8 mouse cellular contexts compared by ENCODE assay signal in the genomic region with DNA sequence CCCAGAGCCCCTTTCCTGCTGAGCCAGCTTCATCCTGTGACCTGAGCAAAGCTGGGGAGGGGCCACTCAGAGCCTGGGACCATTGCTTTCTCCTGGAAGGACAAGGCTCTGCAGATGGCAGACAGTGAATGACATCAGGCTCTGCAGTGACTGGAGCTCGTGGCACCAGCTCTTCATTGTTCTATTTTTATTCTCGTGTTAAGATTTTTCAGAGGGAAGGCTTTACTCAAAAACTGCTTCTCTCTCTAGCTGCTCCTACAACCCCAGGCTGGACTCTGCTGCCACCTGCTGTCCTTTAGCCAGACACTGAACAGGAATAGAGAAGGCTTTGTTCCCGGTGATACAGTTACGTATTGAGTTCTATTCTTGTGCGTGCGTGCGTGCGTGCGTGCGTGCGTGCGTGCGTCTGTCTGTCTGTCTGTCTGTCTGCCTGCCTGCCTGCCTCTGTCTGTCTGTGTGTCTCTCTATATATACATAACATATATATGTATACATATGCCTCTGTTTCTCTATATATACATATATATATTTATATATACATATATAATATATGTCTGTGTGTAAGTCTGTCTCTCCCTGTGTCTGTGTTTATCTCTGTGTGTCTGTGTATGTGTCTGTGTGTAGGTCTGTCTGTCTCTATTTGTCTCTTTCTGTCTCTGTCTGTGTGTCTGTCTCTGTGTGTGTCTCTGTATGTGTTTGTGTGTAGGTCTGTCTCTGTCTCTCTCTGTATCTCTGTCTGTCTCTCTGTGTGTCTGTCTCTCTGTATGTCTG. TPM values are rescaled to one million over a fixed set of nuclear protein-coding genes. Genes with fewer than 3 reads are reported as not detected.
DNase-seq lines count a peak whose midpoint lies in the region; ATAC-seq and TF ChIP-seq lines count a peak whose summit lies in the region.

No protein-coding gene starts in this region.

- H3K27ac ChIP-seq in heart, embryonic 12.5 days (ENCODE audit: poor library complexity, severe bottlenecking): peak overlapping the region; percentile 71
- H3K27ac ChIP-seq in kidney, embryonic 16.5 days (ENCODE audit: low read length): no peak overlapping the region

- H3K79me2 ChIP-seq in C2C12 (ENCODE audit: control insufficient read depth, insufficient read depth): no peaks in the 10 kb centered on the region

- 15% methylated on average over 13 of the region's 13 CpGs for whole genome bisulfite sequencing in heart, embryonic 12.5 days
- WGBS in kidney, embryonic 16.5 days: 8% methylated on average over 13 of the region's 13 CpGs

- 0 out of 2 replicates have a peak, but pooled peaks have one; percentile 58 for ATAC-seq in erythroblast, adult 5-6 weeks (replicated peaks; ENCODE audit: low FRiP score, poor library complexity, severe bottlenecking)
- ATAC-seq in heart, embryonic 12.5 days (ENCODE audit: insufficient number of reproducible peaks, low FRiP score): peak; percentile 67
- ATAC-seq in kidney, embryonic 16.5 days (ENCODE audit: low FRiP score, low TSS enrichment): peak; percentile 93
- peak; percentile 95 for ATAC-seq in monocyte, adult 5-6 weeks (replicated peaks; ENCODE audit: insufficient number of reproducible peaks, low FRiP score, low TSS enrichment, poor library complexity, severe bottlenecking)

- peaks cover 5% of the 10 kb centered on the region for H3K4me1 ChIP-seq in heart, embryonic 12.5 days (replicated peaks)
- 0 out of 2 replicates have a peak, but pooled peaks cover 3% of the 10 kb centered on the region for H3K4me1 ChIP-seq in kidney, embryonic 16.5 days (ENCODE audit: insufficient read depth, low read length)

- peak; percentile 71 for TF ChIP-seq CTCF in C2C12 (IDR thresholded peaks at IDR 0.05; ENCODE audit: control insufficient read depth, insufficient read depth, insufficient read length)

- no peak overlapping the region for H3ac ChIP-seq in C2C12 (ENCODE audit: control insufficient read depth, insufficient read length, low read depth)

- H3K9ac ChIP-seq in heart, embryonic 12.5 days: 0 out of 2 replicates have a peak overlapping the region, but pooled peaks have one; percentile 15
- H3K9ac ChIP-seq in kidney, embryonic 16.5 days (replicated peaks; ENCODE audit: low read length): peak overlapping the region; percentile 33; the same call in 1 of the 2 replicates

- H3K4me2 ChIP-seq in heart, embryonic 12.5 days: peak overlapping the region; percentile 50
- peak overlapping the region; percentile 44 for H3K4me2 ChIP-seq in kidney, embryonic 16.5 days (replicated peaks; ENCODE audit: low read depth, low read length)

- H3K4me3 ChIP-seq in C2C12 (ENCODE audit: insufficient read depth, poor library complexity, severe bottlenecking): no peak overlapping the region
- H3K4me3 ChIP-seq in heart, embryonic 12.5 days: no peak overlapping the region
- H3K4me3 ChIP-seq in kidney, embryonic 16.5 days (ENCODE audit: low read length): no peak overlapping the region

- H3K79me3 ChIP-seq in C2C12 (ENCODE audit: low read depth): no peaks in the 10 kb centered on the region

- DNase-seq in brain, adult 2 months (ENCODE audit: low read depth, low spot score): peak; percentile 97
- DNase-seq in liver: peak; percentile 75
- peak; percentile 62 to 65 for DNase-seq in spleen, postnatal 36 days (ENCODE audit: low spot score in 2 of 2)

- no peaks in the 10 kb centered on the region for H3K36me3 ChIP-seq in C2C12 (ENCODE audit: control insufficient read depth, insufficient read depth)
- no peaks in the 10 kb centered on the region for H3K36me3 ChIP-seq in heart, embryonic 12.5 days
- no peaks in the 10 kb centered on the region for H3K36me3 ChIP-seq in kidney, embryonic 16.5 days (ENCODE audit: insufficient read depth, low read length)

- H3K27me3 ChIP-seq in C2C12 (ENCODE audit: control insufficient read depth, insufficient read depth, insufficient read length): no peaks in the 10 kb centered on the region
- no peaks in the 10 kb centered on the region for H3K27me3 ChIP-seq in heart, embryonic 12.5 days (replicated peaks)
- no peaks in the 10 kb centered on the region for H3K27me3 ChIP-seq in kidney, embryonic 16.5 days (ENCODE audit: insufficient read depth, low read length)

- H3K9me3 ChIP-seq in heart, embryonic 12.5 days (replicated peaks): no peaks in the 10 kb centered on the region
- H3K9me3 ChIP-seq in kidney, embryonic 16.5 days (ENCODE audit: low read length): no peaks in the 10 kb centered on the region

TF ChIP-seq in C2C12, 6 proteins besides CTCF, POLR2A, EP300 and RAD21:
- no peak for TF ChIP-seq MAX (IDR thresholded peaks at IDR 0.05)
- no peak for TF ChIP-seq FOSL1 (IDR thresholded peaks at IDR 0.05; ENCODE audit: insufficient read depth, low read length, poor library complexity, severe bottlenecking)
- TF ChIP-seq MYOD1 (IDR thresholded peaks at IDR 0.05; ENCODE audit: control insufficient read depth, insufficient read length, low read depth): no peak
- TF ChIP-seq CEBPB (IDR thresholded peaks at IDR 0.05; ENCODE audit: low read depth): no peak
- TF ChIP-seq MYOG (IDR thresholded peaks at IDR 0.05; ENCODE audit: control insufficient read depth, extremely low read depth, insufficient read length): no peak
- TF ChIP-seq USF1 (IDR thresholded peaks at IDR 0.05; ENCODE audit: low read depth): no peak

RNA-seq across cellular contexts. Expression of a gene that starts 27.5 kb away (rescaled TPM):
- 3.1 TPM for polyA plus RNA-seq in C2C12 (2012; fragmentation: generic; extraction: Trizol)
- total RNA-seq in erythroblast, adult 5-6 weeks (2015; ENCODE audit: low replicate concordance): 3.1 TPM in 1 of 2 replicates, not detected in the other
- total RNA-seq in erythroblast, adult 5-6 weeks (2017; ENCODE audit: low replicate concordance): 0.43 TPM in 1 of 2 replicates, not detected in the other
- polyA plus RNA-seq in heart, embryonic 12.5 days (2016; fragmentation: Nextera tagmentation; extraction: Ambion mirVana): 3.2 and 3.4 TPM in 2 replicates
- 2.1 and 2.6 TPM in 2 replicates for polyA plus RNA-seq in kidney, embryonic 16.5 days (2015; fragmentation: Nextera tagmentation; extraction: Ambion mirVana)
- total RNA-seq in monocyte, adult 5-6 weeks (2017): 0.48 to 0.87 TPM (median 0.75 TPM) in 3 replicates

RNA-seq across cellular contexts. Expression of a gene that starts 28.1 kb away (rescaled TPM):
- 10.5 TPM for polyA plus RNA-seq in C2C12 (2012; fragmentation: generic; extraction: Trizol)
- 16.7 and 20.7 TPM in 2 replicates for total RNA-seq in erythroblast, adult 5-6 weeks (2015; ENCODE audit: low replicate concordance)
- total RNA-seq in erythroblast, adult 5-6 weeks (2017; ENCODE audit: low replicate concordance): 9.9 and 16.5 TPM in 2 replicates
- polyA plus RNA-seq in heart, embryonic 12.5 days (2016; fragmentation: Nextera tagmentation; extraction: Ambion mirVana): 18.6 and 24.3 TPM in 2 replicates
- polyA plus RNA-seq in kidney, embryonic 16.5 days (2015; fragmentation: Nextera tagmentation; extraction: Ambion mirVana): 11.5 and 18.1 TPM in 2 replicates
- 13.8 to 37.1 TPM (median 27.7 TPM) in 3 replicates for total RNA-seq in monocyte, adult 5-6 weeks (2017)

RNA-seq across cellular contexts. Expression of a gene that starts 43.8 kb away (rescaled TPM):
- not detected for polyA plus RNA-seq in C2C12 (2012; fragmentation: generic; extraction: Trizol)
- not detected in 2 replicates for total RNA-seq in erythroblast, adult 5-6 weeks (2015; ENCODE audit: low replicate concordance)
- total RNA-seq in erythroblast, adult 5-6 weeks (2017; ENCODE audit: low replicate concordance): not detected in 2 replicates
- polyA plus RNA-seq in heart, embryonic 12.5 days (2016; fragmentation: Nextera tagmentation; extraction: Ambion mirVana): not detected in 2 replicates
- not detected in 2 replicates for polyA plus RNA-seq in kidney, embryonic 16.5 days (2015; fragmentation: Nextera tagmentation; extraction: Ambion mirVana)
- not detected in 3 replicates for total RNA-seq in monocyte, adult 5-6 weeks (2017)
